Mouse (Mus musculus) hindbrain, embryonic 14.5 days (tissue): ENCODE results near the gene 1700003H04Rik. TPM values are rescaled to one million over a fixed set of nuclear protein-coding genes. Genes with fewer than 3 reads are reported as not detected.

Source experiments
- ATAC-seq: fragments of 200-750 bp; cut with Nextera tagmentation; 2 replicates; pipeline ENCODE4 v1.8.0; 2017; ENCODE audit warnings: moderate number of reproducible peaks, mild to moderate bottlenecking, moderate TSS enrichment, moderate library complexity; ENCODE audit not compliant: low FRiP score
- DNase-seq: peaks from one replicate; pipeline ENCODE4 v3.0.0-alpha.2; 2015; ENCODE audit warnings: low spot score
- H3K27ac ChIP-seq: fragments of 300-500 bp; sonication (generic); 2 replicates; pipeline ENCODE4 v1.5.1; 2014; ENCODE audit warnings: mild to moderate bottlenecking, moderate library complexity
- H3K27me3 ChIP-seq: fragments of 300-500 bp; sonication (generic); 2 replicates; pipeline ENCODE4 v1.6.1; 2014; ENCODE audit warnings: mild to moderate bottlenecking, low read length, mixed read lengths; ENCODE audit not compliant: control insufficient read depth, insufficient read depth
- H3K36me3 ChIP-seq: fragments of 300-500 bp; sonication (generic); replicated peaks from 2 replicates; pipeline ENCODE4 v1.6.1; 2014; ENCODE audit not compliant: control insufficient read depth, insufficient read depth
- H3K4me1 ChIP-seq: fragments of 300-500 bp; sonication (generic); replicated peaks from 2 replicates; pipeline ENCODE4 v1.6.1; 2014; ENCODE audit warnings: antibody characterized with exemption, low read length, mixed read lengths; ENCODE audit not compliant: control insufficient read depth, insufficient read depth
- H3K4me2 ChIP-seq: fragments of 300-500 bp; sonication (generic); replicated peaks from 2 replicates; pipeline ENCODE4 v1.6.1; 2014; ENCODE audit warnings: mild to moderate bottlenecking, moderate library complexity
- H3K4me3 ChIP-seq: fragments of 300-500 bp; sonication (generic); replicated peaks from 2 replicates; pipeline ENCODE4 v1.5.1; 2014; ENCODE audit warnings: mild to moderate bottlenecking, low read length
- H3K9ac ChIP-seq: fragments of 300-500 bp; sonication (generic); 2 replicates; pipeline ENCODE4 v1.6.1; 2014
- H3K9me3 ChIP-seq: fragments of 300-500 bp; sonication (generic); 2 replicates; pipeline ENCODE4 v1.6.1; 2016; ENCODE audit warnings: low read length; ENCODE audit not compliant: control insufficient read depth
- WGBS: fragments of 180-500 bp; shearing (Covaris S2); extraction: QIAGEN DNeasy Blood & Tissue Kit; methylation state at CpG from one replicate; pipeline ENCODE4 v1.1.7; 2014; 5-methylcytosine and 5-hydroxymethylcytosine counted together
- polyA plus RNA-seq: library from polyadenylated mRNA; unstranded; fragments of >200 nt; fragmentation: Nextera tagmentation; extraction: Ambion mirVana; gene quantifications from 2 replicates; pipeline ENCODE4 v1.2.1, GENCODE M21; 2014

1700003H04Rik gene
- polyA plus RNA-seq, 1 experiment from 2014 or later: not detected

- H3K4me1 ChIP-seq: no peaks in the 10 kb centered on the region
- no peak overlapping the region for H3K4me3 ChIP-seq
- H3K27ac ChIP-seq: no peak overlapping the region
- H3K9me3 ChIP-seq: no peaks in the 10 kb centered on the region
- no peaks in the 10 kb centered on the region for H3K27me3 ChIP-seq
- no peak overlapping the region for H3K4me2 ChIP-seq
- no peak overlapping the region for H3K9ac ChIP-seq
- no peaks in the 10 kb centered on the region for H3K36me3 ChIP-seq
- ATAC-seq (no peak), DNase-seq (no peak)
Observed at GRCm38 (mm10) chr3:124555963-124556362, 24.9 kb downstream of the 1700003H04Rik start.

DNA sequence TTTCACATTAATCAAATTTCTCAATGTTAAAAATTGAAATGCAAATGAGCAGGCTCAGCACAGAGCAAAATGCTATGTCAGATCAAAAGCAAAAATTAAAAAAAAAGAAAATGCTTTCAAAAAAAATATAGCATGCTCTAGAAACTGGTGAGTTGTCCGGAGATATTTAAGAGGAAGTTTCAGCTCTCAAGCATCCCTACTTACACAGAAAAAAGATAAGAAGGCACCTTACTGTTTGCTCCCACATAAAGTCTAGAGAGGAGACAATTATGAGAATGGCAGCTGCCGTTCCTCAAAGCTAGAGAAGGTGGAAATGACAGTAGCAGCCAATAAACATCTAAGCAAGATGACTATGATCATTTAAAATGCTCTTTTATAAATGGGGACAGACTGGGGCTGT is 25.8 kb downstream of the 1700003H04Rik start:
- no peaks in the 10 kb centered on the region for H3K4me1 ChIP-seq
- no peaks in the 10 kb centered on the region for H3K27me3 ChIP-seq
- H3K9me3 ChIP-seq: no peaks in the 10 kb centered on the region
- H3K27ac ChIP-seq: no peak overlapping the region
- no peak overlapping the region for H3K9ac ChIP-seq
- ATAC-seq: no peak
- no peak overlapping the region for H3K4me3 ChIP-seq
- WGBS: 80% methylated on average over 2 of the region's 2 CpGs
- H3K36me3 ChIP-seq: no peaks in the 10 kb centered on the region
- H3K4me2 ChIP-seq: no peak overlapping the region
- DNase-seq: no peak

DNA sequence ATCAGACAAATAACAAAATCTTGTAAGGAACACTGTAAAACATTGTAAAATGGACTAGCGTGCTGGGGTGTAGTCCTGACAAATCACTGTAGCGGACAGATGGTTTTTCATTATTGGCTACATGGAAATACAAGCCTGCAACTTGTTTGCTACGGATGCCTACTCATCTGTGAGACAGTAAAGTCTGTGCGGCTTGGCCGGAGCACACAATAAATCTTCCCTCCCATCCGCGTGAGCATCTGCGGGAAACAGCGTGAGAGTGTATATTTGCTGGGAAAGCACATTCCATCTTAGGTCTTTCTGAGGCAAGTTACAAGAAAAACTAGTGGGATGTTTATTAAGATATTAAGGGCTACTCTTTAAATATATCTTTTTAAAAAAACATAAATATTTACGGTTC is 32.0 kb downstream of the 1700003H04Rik start:
- H3K9me3 ChIP-seq: no peaks in the 10 kb centered on the region
- H3K9ac ChIP-seq: no peak overlapping the region
- no peak overlapping the region for H3K4me2 ChIP-seq
- H3K27me3 ChIP-seq: no peaks in the 10 kb centered on the region
- no peaks in the 10 kb centered on the region for H3K36me3 ChIP-seq
- no peak for ATAC-seq
- DNase-seq: peak; percentile 33
- no peak overlapping the region for H3K4me3 ChIP-seq
- H3K4me1 ChIP-seq: no peaks in the 10 kb centered on the region
- 66% methylated on average over 10 of the region's 10 CpGs for WGBS
- no peak overlapping the region for H3K27ac ChIP-seq

DNA sequence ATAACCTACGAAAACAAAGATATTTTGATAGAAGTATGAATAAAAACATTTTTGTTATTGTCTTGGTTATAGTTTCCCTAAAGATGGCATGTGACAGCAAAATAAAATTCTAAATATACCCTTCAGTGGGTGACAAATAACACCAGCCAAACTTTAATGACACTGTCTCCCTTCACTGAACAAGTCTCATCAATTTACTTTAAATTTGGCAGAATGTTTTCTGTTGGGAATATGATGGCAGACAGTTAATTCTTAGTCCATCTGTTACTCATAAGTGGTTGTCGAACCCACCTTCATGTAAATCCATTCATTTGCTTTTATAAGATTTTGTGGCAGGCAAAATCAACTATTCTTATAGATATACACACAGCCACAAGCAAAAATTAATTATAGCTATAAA is 42.6 kb downstream of the 1700003H04Rik start:
- Histone ChIP-seq H3K9me3 (no peaks in the 10 kb centered on the region), H3K4me1 (no peaks in the 10 kb centered on the region), H3K36me3 (no peaks in the 10 kb centered on the region), H3K9ac (no peak overlapping the region), H3K4me3 (no peak overlapping the region), H3K27ac (no peak overlapping the region), H3K4me2 (no peak overlapping the region), H3K27me3 (no peaks in the 10 kb centered on the region)
- 64% methylated on average over 2 of the region's 2 CpGs for WGBS
- no peak for ATAC-seq
- DNase-seq: peak; percentile 67

- no peaks in the 10 kb centered on the region for H3K4me1 ChIP-seq
- H3K4me2 ChIP-seq: no peak overlapping the region
- no peaks in the 10 kb centered on the region for H3K36me3 ChIP-seq
- DNase-seq (no peak), ATAC-seq (no peak)
- H3K9ac ChIP-seq: no peak overlapping the region
- no peak overlapping the region for H3K4me3 ChIP-seq
- H3K27me3 ChIP-seq: no peaks in the 10 kb centered on the region
- 44% methylated on average over 1 of the region's 1 CpGs for WGBS
- no peak overlapping the region for H3K27ac ChIP-seq
- no peaks in the 10 kb centered on the region for H3K9me3 ChIP-seq
Observed at GRCm38 (mm10) chr3:124536602-124537001, 44.3 kb downstream of the 1700003H04Rik start.

- peak; percentile 23 for DNase-seq
- Histone ChIP-seq H3K27ac (no peak overlapping the region), H3K27me3 (no peaks in the 10 kb centered on the region), H3K9ac (no peak overlapping the region), H3K36me3 (no peaks in the 10 kb centered on the region), H3K4me3 (no peak overlapping the region), H3K4me1 (no peaks in the 10 kb centered on the region), H3K9me3 (no peaks in the 10 kb centered on the region), H3K4me2 (no peak overlapping the region)
- ATAC-seq: no peak
- WGBS: 77% methylated on average over 2 of the region's 2 CpGs
Observed at GRCm38 (mm10) chr3:124518786-124519185, 62.1 kb downstream of the 1700003H04Rik start.

Other genes starting within 250 kb of the 1700003H04Rik start
- not detected in 2 replicates for gene 1700006A11Rik, start 155.1 kb downstream of the 1700003H04Rik start, polyA plus RNA-seq